Mouse (Mus musculus) embryonic facial prominence, embryonic 10.5 days (tissue): ENCODE data around the gene Slc24a1. TPM values are rescaled to one million over a fixed set of nuclear protein-coding genes. Genes with fewer than 3 reads are reported as not detected.

ENCODE experiments used
- DNase-seq: peaks from one replicate; pipeline ENCODE4 v3.0.0-alpha.2; 2017; ENCODE audit warnings: low spot score
- H3K27ac ChIP-seq: fragments of 300-500 bp; sonication (generic); replicated peaks from 2 replicates; pipeline ENCODE4 v1.5.1; 2016; ENCODE audit warnings: mild to moderate bottlenecking
- H3K27me3 ChIP-seq: fragments of 300-500 bp; sonication (generic); replicated peaks from 2 replicates; pipeline ENCODE4 v1.6.1; 2016; ENCODE audit warnings: low read depth, mild to moderate bottlenecking; ENCODE audit not compliant: poor library complexity, severe bottlenecking
- H3K36me3 ChIP-seq: fragments of 300-500 bp; sonication (generic); replicated peaks from 2 replicates; pipeline ENCODE4 v1.6.1; 2016; ENCODE audit warnings: mild to moderate bottlenecking, moderate library complexity
- H3K4me1 ChIP-seq: fragments of 300-500 bp; sonication (generic); 2 replicates; pipeline ENCODE4 v1.6.1; 2016
- H3K4me3 ChIP-seq: fragments of 300-500 bp; sonication (generic); 2 replicates; pipeline ENCODE4 v1.5.1; 2016; ENCODE audit warnings: mild to moderate bottlenecking, moderate library complexity
- H3K9me3 ChIP-seq: fragments of 300-500 bp; sonication (generic); 2 replicates; pipeline ENCODE4 v1.6.1; 2016; ENCODE audit warnings: mild to moderate bottlenecking
- WGBS: fragments of 180-500 bp; shearing (Covaris S2); methylation state at CpG from one replicate; pipeline ENCODE4 v1.1.7; 2016; 5-methylcytosine and 5-hydroxymethylcytosine counted together
- microRNA-seq: library from miRNA; unstranded; fragments of <30 nt; microRNA quantifications from one replicate; pipeline ENCODE4, GENCODE M21; 2017
- polyA plus RNA-seq: library from polyadenylated mRNA; unstranded; fragments of >200 nt; fragmentation: Nextera tagmentation; extraction: Ambion mirVana; gene quantifications from 2 replicates; pipeline ENCODE4 v1.2.1, GENCODE M21; 2016

Gene Slc24a1
- polyA plus RNA-seq, 1 experiment from 2014 or later: 0.02 TPM

DNA sequence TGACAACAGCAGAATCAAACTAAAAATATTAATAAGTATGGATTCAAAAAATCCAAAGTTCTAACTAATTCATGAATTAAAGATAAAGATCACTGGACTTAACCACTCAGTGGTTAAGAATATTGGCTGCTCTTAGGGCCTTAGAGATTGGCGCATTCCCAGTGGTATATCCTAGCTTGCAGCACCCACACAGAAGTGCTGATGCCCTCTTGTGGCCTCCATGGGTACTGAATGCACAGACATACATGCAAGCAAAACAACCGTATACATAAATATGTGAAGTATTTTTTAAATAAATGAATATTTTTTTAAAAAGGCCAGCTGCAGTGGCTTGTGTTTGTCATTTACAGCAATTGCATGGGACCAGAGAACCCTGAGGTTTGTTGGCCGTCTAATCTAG is 48.0 kb downstream of the Slc24a1 start:
- Histone ChIP-seq H3K4me1 (no peaks in the 10 kb centered on the region), H3K27me3 (no peaks in the 10 kb centered on the region), H3K36me3 (peaks cover 17% of the 10 kb centered on the region)

DNA sequence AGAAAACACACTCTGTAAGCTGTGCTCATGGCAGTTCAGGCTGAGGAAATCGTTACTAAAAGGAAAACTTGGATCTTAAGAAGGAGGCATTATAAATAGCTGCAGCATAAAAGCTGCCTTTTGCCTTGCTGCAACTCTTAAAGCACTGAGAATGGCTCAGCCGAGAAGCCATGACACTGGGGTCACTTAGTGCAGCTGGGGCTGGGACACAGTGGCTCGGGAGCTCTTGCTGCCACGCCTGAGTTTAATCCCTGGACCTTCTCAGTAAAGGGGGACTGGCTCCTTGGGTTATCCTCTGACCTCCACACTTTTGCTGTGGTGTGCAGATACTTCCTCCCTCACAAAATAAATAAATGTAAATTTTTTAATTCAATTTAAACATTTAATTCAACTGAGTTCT is 48.5 kb downstream of the Slc24a1 start:
- H3K4me1 ChIP-seq: no peaks in the 10 kb centered on the region
- no peaks in the 10 kb centered on the region for H3K9me3 ChIP-seq
- H3K4me3 ChIP-seq: no peak overlapping the region
- H3K36me3 ChIP-seq: peaks cover 19% of the 10 kb centered on the region
- WGBS: 40% methylated on average over 4 of the region's 4 CpGs
- no peaks in the 10 kb centered on the region for H3K27me3 ChIP-seq
- H3K27ac ChIP-seq: no peak overlapping the region
- no peak for DNase-seq

More for the DNA sequence above, 48.0 kb downstream of the Slc24a1 start:
- Histone ChIP-seq H3K9me3 (no peaks in the 10 kb centered on the region), H3K27ac (no peak overlapping the region), H3K4me3 (no peak overlapping the region)
- peak; percentile 71 for DNase-seq
- WGBS: 67% methylated on average over 3 of the region's 3 CpGs

DNA sequence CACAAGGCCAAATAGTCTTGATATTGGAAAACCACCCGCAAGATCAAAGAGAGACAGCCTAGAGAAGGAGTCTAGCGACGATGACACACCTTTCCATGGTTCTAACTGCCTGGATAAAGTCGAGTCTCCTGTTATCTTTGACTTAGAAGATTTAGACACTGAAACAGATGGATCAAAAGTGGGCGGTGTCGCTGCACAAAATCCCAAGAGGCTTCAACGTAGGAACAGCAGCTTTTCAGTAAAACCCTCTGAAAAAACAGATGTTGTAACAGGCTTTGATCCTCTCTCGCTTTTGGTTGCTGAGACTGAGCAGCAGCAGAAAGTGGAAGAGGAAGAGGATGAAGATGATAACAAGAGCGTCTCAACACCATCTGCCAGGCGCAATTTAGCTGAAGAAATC is 54.8 kb downstream of the Slc24a1 start:
- H3K27me3 ChIP-seq: no peaks in the 10 kb centered on the region
- no peak overlapping the region for H3K4me3 ChIP-seq
- no peaks in the 10 kb centered on the region for H3K9me3 ChIP-seq
- no peak for DNase-seq
- peaks cover 17% of the 10 kb centered on the region for H3K36me3 ChIP-seq
- no peaks in the 10 kb centered on the region for H3K4me1 ChIP-seq
- no peak overlapping the region for H3K27ac ChIP-seq
- 89% methylated on average over 10 of the region's 10 CpGs for WGBS

DNA sequence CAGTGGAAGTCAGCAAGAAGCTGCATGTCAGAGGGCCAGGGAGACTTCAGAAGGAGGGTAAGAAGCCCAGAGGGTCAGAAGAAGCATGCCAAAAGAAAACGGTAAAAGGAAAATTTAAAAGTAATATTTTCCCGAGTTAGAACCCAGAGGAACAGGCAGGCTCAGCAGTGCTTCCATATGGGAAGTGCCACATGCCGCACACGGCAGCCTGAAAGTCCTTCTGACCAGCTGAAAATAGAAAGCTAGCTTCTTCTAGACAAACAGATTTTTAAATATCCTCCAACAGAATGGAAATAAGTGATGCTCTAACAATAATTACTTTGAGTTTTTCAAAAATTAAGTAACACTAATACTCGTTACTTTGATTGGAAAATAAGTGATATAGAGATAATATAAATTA is 65.4 kb downstream of the Slc24a1 start:
- H3K9me3 ChIP-seq: no peaks in the 10 kb centered on the region
- DNase-seq: no peak
- H3K4me1 ChIP-seq: no peaks in the 10 kb centered on the region
- no peak overlapping the region for H3K4me3 ChIP-seq
- no peaks in the 10 kb centered on the region; the same call in 1 of the 2 replicates for H3K36me3 ChIP-seq
- no peak overlapping the region for H3K27ac ChIP-seq
- no peaks in the 10 kb centered on the region for H3K27me3 ChIP-seq
- WGBS: 83% methylated on average over 5 of the region's 5 CpGs

Small RNA genes lying within 50 kb of the gene (microRNA-seq; reads per million reads assigned to microRNA genes)
- gene Gm25640: not detected

Other genes starting within 250 kb of the Slc24a1 start
- 247 and 254 TPM in 2 replicates for gene Rab11a, start 213.8 kb downstream of the Slc24a1 start, polyA plus RNA-seq
- 8.6 TPM in 2 replicates for gene Dennd4a, start 140.3 kb downstream of the Slc24a1 start, polyA plus RNA-seq
- gene Ints14, start 9.3 kb upstream of the Slc24a1 start, polyA plus RNA-seq: 67.3 and 71.4 TPM in 2 replicates
- gene Hacd3, start 70.1 kb upstream of the Slc24a1 start, polyA plus RNA-seq: 104 and 105 TPM in 2 replicates
- 37.8 and 37.9 TPM in 2 replicates for gene Dpp8, start 80.8 kb upstream of the Slc24a1 start, polyA plus RNA-seq
- gene Igdcc4, start 149.9 kb upstream of the Slc24a1 start, polyA plus RNA-seq: 9.7 and 11.5 TPM in 2 replicates
- 167 and 281 TPM in 2 replicates for gene Igdcc3, start 189.6 kb upstream of the Slc24a1 start, polyA plus RNA-seq
- gene Parp16, start 243.7 kb upstream of the Slc24a1 start, polyA plus RNA-seq: 8.2 and 8.3 TPM in 2 replicates